Mouse (Mus musculus) G1E (cell line): Measurements from ENCODE around the gene Trip4.

Source experiments
- CTCF ChIP-seq: IDR thresholded peaks from 2 replicates; pipeline ENCODE4 v1.5.1; 2012; ENCODE audit warnings: low read depth, low read length, inconsistent platforms, mixed read lengths
- GATA1 ChIP-seq: IDR thresholded peaks from 2 replicates; pipeline ENCODE4 v1.6.1; 2012; ENCODE audit warnings: borderline replicate concordance, low read length, inconsistent platforms, mixed read lengths
- POLR2AphosphoS5 ChIP-seq: IDR thresholded peaks from 2 replicates; pipeline ENCODE4 v1.6.1; 2012; ENCODE audit warnings: low read depth, low read length, inconsistent platforms; ENCODE audit not compliant: insufficient replicate concordance
- TAL1 ChIP-seq: conservative IDR thresholded peaks from 2 replicates; pipeline ENCODE4 v1.6.1; 2012; ENCODE audit warnings: low read depth, low read length, inconsistent platforms, mixed read lengths

DNA sequence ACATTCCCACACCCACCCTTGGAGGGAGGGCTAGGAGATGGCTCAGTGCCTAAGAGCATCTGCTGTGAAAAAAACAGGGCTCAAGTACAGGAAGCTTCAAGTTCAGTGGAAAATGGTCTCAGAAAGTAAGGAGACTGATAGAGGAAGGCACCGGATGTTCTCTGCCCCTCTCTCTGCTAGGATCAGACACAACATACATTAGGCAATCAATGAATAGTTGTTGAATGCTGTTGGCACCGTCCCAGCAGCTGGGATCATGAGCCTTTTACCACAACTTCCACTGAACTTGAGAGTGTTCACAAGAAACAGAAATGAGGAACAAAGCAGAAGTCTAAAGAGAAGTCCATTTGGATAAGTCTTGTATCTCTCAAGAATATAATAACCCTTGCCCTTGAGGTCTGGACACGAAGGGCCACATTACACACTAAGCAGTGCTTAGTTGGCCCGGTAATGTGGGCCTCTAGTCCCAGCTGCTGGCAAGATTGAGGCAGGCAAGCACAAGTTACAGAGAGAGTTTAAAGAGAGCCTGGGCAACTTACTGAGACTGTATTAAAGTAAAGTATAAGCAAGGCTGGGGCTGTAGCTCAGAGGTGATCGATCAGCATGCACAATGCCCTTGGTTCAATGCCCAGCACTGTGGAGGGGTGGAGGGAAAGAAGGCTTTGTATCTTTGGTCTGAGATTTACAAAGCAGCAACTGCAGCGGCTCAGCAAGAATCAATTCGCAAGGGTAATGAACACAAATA is 64.0 kb downstream of the Trip4 start:
- no peak for TF ChIP-seq CTCF
- no peak for TF ChIP-seq GATA1
- no peak for TF ChIP-seq TAL1
- no peak for TF ChIP-seq POLR2AphosphoS5
